Comparison of ENCODE assay signal across 11 mouse cellular contexts in genomic region chr19:45113791-45114460, GRCm38 (mm10). TPM values are rescaled to one million over a fixed set of nuclear protein-coding genes. Genes with fewer than 3 reads are reported as not detected.
DNase-seq lines count a peak whose midpoint lies in the region; ATAC-seq and TF ChIP-seq lines count a peak whose summit lies in the region.
"Had no signal": no experiment of that assay in that cellular context is flagged by ENCODE, and none has a peak within 500 bp of the region (broad histone marks: within the 10 kb centered on the region; RNA-seq: fewer than 3 reads in every experiment).

No protein-coding gene starts in this region.

- H3K9me3 ChIP-seq in forebrain, embryonic 11.5 days (ENCODE audit: control insufficient read depth, low read length): no peaks in the 10 kb centered on the region
- H3K9me3 ChIP-seq in forebrain, embryonic 16.5 days (ENCODE audit: control insufficient read depth, low read length): no peaks in the 10 kb centered on the region
- no peaks in the 10 kb centered on the region for H3K9me3 ChIP-seq in liver, postnatal 0 days (ENCODE audit: low read length)

- peak; percentile 62 for DNase-seq in forebrain, embryonic 11.5 days (ENCODE audit: low spot score)
- DNase-seq in R1 (ENCODE audit: low read depth, low spot score): peak; percentile 81
- peak; percentile 23 for DNase-seq in kidney, adult 9 months
- DNase-seq in liver, postnatal 0 days: peak; percentile 50
- DNase-seq in cerebellum, adult 18-20 months: no peak
- no peak for DNase-seq in testis, postnatal 14 days (ENCODE audit: low spot score)

- peaks cover 7% of the 10 kb centered on the region for H3K4me1 ChIP-seq in forebrain, embryonic 11.5 days (replicated peaks; ENCODE audit: control insufficient read depth, insufficient read depth, low read length)
- H3K4me1 ChIP-seq in forebrain, embryonic 16.5 days (replicated peaks; ENCODE audit: control insufficient read depth, insufficient read depth, low read length): no peaks in the 10 kb centered on the region
- 0 out of 2 replicates have a peak, but pooled peaks cover 6% of the 10 kb centered on the region for H3K4me1 ChIP-seq in liver, postnatal 0 days (ENCODE audit: insufficient read depth)

- no peak for TF ChIP-seq CTCF in liver, postnatal 0 days (IDR thresholded peaks at IDR 0.05; ENCODE audit: low read depth)

- ATAC-seq in forebrain, embryonic 11.5 days (replicated peaks; ENCODE audit: low FRiP score): no peak
- no peak for ATAC-seq in forebrain, embryonic 16.5 days
- ATAC-seq in liver, postnatal 0 days: peak; percentile 95
- no peak for ATAC-seq in granulocyte monocyte progenitor cell, adult 5-6 weeks (replicated peaks; ENCODE audit: poor library complexity, severe bottlenecking)
- ATAC-seq: activated CD4-positive, CD25-positive, alpha-beta regulatory T cell, adult 4 months had no signal

- no peak overlapping the region for H3K4me3 ChIP-seq in forebrain, embryonic 11.5 days (ENCODE audit: low read depth, low read length)
- no peak overlapping the region for H3K4me3 ChIP-seq in forebrain, embryonic 16.5 days (replicated peaks; ENCODE audit: low read length)
- no peak overlapping the region for H3K4me3 ChIP-seq in liver, postnatal 0 days (ENCODE audit: low read depth, low read length)
- H3K4me3 ChIP-seq: erythroblast, embryonic 14.5 days had no signal

- H3K4me2 ChIP-seq in forebrain, embryonic 11.5 days (ENCODE audit: low read depth, low read length, severe bottlenecking): no peak overlapping the region
- H3K4me2 ChIP-seq in forebrain, embryonic 16.5 days (ENCODE audit: low read length): no peak overlapping the region
- peak overlapping the region; percentile 35; the same call in 1 of the 2 replicates for H3K4me2 ChIP-seq in liver, postnatal 0 days (ENCODE audit: low read depth, low read length)

- H3K9ac ChIP-seq in forebrain, embryonic 11.5 days (ENCODE audit: low read length): peak overlapping the region; percentile 52; the same call in 1 of the 2 replicates
- no peak overlapping the region for H3K9ac ChIP-seq in forebrain, embryonic 16.5 days (replicated peaks; ENCODE audit: low read depth, low read length)
- H3K9ac ChIP-seq in liver, postnatal 0 days (replicated peaks): no peak overlapping the region

- under 1% methylated on average over 18 of the region's 18 CpGs for WGBS in forebrain, embryonic 11.5 days
- WGBS in forebrain, embryonic 16.5 days: 3% methylated on average over 18 of the region's 18 CpGs
- 16% methylated on average over 18 of the region's 18 CpGs for WGBS in liver, postnatal 0 days (ENCODE audit: insufficient replicate concordance)

- no peak for TF ChIP-seq EP300 in liver, postnatal 0 days (IDR thresholded peaks at IDR 0.05; ENCODE audit: low read depth)

- no peaks in the 10 kb centered on the region for H3K36me3 ChIP-seq in forebrain, embryonic 11.5 days (ENCODE audit: control insufficient read depth, insufficient read depth, low read length)
- H3K36me3 ChIP-seq in forebrain, embryonic 16.5 days (ENCODE audit: control insufficient read depth, insufficient read depth): no peaks in the 10 kb centered on the region
- no peaks in the 10 kb centered on the region for H3K36me3 ChIP-seq in liver, postnatal 0 days (replicated peaks; ENCODE audit: insufficient read depth, low read length)

- H3K27me3 ChIP-seq in forebrain, embryonic 11.5 days (ENCODE audit: control insufficient read depth, insufficient read depth, low read length): 0 out of 2 replicates have a peak, but pooled peaks cover 2% of the 10 kb centered on the region
- no peaks in the 10 kb centered on the region for H3K27me3 ChIP-seq in forebrain, embryonic 16.5 days (replicated peaks; ENCODE audit: control insufficient read depth, insufficient read depth, low read length)
- no peaks in the 10 kb centered on the region for H3K27me3 ChIP-seq in liver, postnatal 0 days (ENCODE audit: insufficient read depth, low read length)

- no peak overlapping the region for H3K27ac ChIP-seq in forebrain, embryonic 11.5 days (ENCODE audit: low read depth, low read length)
- no peak overlapping the region for H3K27ac ChIP-seq in forebrain, embryonic 16.5 days (ENCODE audit: low read length)
- peak overlapping the region; percentile 72 for H3K27ac ChIP-seq in liver, postnatal 0 days (ENCODE audit: low read depth)

RNA-seq across cellular contexts. Expression of gene Tlx1, which starts 36.6 kb away (rescaled TPM):
- not detected in 2 replicates for polyA plus RNA-seq in forebrain, embryonic 11.5 days (2014; fragmentation: Nextera tagmentation; extraction: Ambion mirVana)
- not detected in 2 replicates for polyA plus RNA-seq in forebrain, embryonic 16.5 days (2015; fragmentation: Nextera tagmentation; extraction: Ambion mirVana)
- polyA plus RNA-seq in liver, postnatal 0 days (2015; fragmentation: Nextera tagmentation; extraction: Ambion mirVana): not detected in 2 replicates
- not detected in 2 replicates for total RNA-seq in granulocyte monocyte progenitor cell, adult 5-6 weeks (2014; fragmentation: Nextera tagmentation)
- not detected in 2 replicates for total RNA-seq in granulocyte monocyte progenitor cell, adult 5-6 weeks (2017)
- polyA plus RNA-seq: activated CD4-positive, CD25-positive, alpha-beta regulatory T cell, adult 4 months; erythroblast, embryonic 14.5 days; large intestine, adult 2 months had no signal

RNA-seq across cellular contexts. Expression of gene Kazald1, which starts 38.9 kb away (rescaled TPM):
- 0.20 and 0.31 TPM in 2 replicates for polyA plus RNA-seq in forebrain, embryonic 11.5 days (2014; fragmentation: Nextera tagmentation; extraction: Ambion mirVana)
- polyA plus RNA-seq in forebrain, embryonic 16.5 days (2015; fragmentation: Nextera tagmentation; extraction: Ambion mirVana): 0.80 and 3.4 TPM in 2 replicates
- polyA plus RNA-seq in liver, postnatal 0 days (2015; fragmentation: Nextera tagmentation; extraction: Ambion mirVana): 0.30 and 0.38 TPM in 2 replicates
- not detected in 2 replicates for total RNA-seq in granulocyte monocyte progenitor cell, adult 5-6 weeks (2014; fragmentation: Nextera tagmentation)
- 0.69 TPM in 1 of 2 replicates, not detected in the other for total RNA-seq in granulocyte monocyte progenitor cell, adult 5-6 weeks (2017)
- polyA plus RNA-seq: erythroblast, embryonic 14.5 days had no signal

Comparison
In these comparisons a context has a peak if more than half of its experiments do, and no peak if none do; other contexts are left out.
1. DNase-seq: peak in forebrain, embryonic 11.5 days (single experiment), R1 (single experiment), kidney, adult 9 months (single experiment) and liver, postnatal 0 days (single experiment); none in cerebellum, adult 18-20 months (0 of 2) and testis, postnatal 14 days (single experiment).